Mouse (Mus musculus) spleen, postnatal 10 days (tissue): ENCODE measurements around the gene Sgk2.

Source experiments
- DNase-seq, 2 experiments: peaks; one replicate each; pipeline ENCODE4 v3.0.0; 2021 to 2022; ENCODE audit warnings: low spot score in 2 of 2

The Sgk2 gene

DNA sequence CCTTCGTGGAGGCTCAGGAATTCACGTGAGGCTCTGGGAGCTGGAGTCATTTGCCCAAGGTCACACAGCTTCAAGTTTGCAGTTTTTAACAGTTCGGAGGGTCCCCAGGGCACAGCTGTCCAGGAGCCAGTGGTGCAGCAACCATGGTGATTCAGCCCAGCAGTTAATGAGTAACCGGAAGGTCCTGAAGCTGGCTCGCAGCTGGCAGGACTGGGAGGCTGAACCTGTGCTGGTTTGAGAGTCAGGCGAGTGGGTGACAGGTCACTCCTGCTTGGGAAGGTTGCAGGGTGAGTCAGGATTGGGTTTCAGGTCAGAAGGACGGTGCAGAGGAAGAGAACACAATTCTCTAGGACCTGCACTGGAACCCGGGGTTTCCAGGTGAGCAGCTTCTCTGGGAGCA lies at the start of gene Sgk2:
TSS of gene Sgk2 (plus strand) at position 113 of the 400 bp plus-strand sequence.
- no peak for DNase-seq

DNA sequence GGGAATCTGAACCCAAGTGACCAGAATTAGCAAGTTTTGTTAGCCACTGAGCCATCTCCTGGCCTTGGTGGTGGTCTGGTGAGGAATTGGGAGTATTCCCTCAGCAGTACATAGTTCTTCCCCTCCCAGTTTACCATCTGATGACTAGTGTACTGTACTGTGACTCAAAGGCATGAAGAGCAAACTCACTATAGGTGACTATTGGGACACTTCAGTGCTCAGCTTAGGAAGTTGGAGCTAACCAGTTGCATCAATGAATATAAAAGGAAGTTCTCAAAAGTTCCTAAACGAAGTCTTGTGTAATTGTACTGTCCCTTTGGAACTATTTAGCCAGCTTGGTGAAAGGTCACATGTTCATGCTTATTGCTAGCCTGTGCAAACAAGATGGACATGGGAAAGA lies 47.6 kb upstream of the Sgk2 start:
- DNase-seq = no peak

DNA sequence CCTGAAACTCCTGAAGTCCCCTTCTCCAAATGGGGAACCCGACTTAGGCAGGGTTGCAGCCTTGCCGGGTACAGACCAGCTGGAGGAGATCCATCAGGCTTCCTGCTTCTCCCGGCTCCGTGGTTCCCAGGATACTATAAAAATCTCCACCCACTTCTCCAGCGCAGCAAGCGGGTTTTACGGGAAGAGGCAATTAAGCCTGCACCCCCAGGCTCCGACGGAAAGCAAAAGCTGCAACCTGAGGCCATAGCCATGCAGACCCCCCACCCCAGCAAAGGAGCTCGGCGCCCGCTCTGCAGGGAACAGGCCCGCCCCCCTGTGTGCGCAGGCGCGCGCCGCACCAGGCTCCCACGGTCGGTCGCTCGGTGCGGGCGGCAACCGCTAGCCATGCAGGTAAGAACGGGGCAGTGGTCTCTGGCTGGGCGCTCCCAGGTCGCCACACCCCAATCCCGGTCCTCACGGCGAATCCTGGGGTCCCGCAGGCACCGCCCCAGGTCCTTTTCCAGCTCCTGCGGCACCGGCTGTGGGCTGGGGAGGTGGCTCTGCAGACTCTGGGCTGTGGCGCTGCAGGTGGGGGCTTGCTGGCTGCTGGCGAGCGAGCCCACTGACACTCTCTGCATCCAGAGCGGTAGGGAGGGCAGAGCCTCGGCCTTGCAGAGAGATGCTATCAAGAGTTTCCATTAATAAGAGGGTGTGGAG lies 43.8 kb upstream of the Sgk2 start, which contains the start of gene L3mbtl1:
TSS of gene L3mbtl1 (plus strand) at position 325 of the 699 bp plus-strand sequence.
- DNase-seq = no peak

DNA sequence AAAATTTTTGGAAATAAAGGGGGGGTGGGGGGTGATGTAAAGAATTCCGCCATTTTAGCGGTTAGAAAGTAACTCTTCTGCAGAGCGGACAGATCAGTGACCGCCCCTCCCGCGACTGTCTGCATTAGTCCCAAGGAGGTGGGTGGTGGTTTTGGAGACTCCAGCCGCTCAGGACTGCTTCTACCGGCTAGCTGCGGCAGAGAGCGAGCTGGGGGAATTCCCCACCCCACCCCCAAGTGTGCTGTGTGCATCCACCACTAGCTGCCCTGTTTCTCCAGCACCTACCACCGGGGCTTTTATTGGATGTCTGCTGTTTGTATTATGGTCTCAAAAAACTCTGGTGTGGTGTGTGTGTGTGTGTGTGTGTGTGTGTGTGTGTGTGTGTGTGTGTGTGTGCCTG lies 43.2 kb upstream of the Sgk2 start:
- no peak for DNase-seq

- DNase-seq = no peak
Observed at GRCm38 (mm10) chr2:162946964-162947363, 40.2 kb upstream of the Sgk2 start.

DNA sequence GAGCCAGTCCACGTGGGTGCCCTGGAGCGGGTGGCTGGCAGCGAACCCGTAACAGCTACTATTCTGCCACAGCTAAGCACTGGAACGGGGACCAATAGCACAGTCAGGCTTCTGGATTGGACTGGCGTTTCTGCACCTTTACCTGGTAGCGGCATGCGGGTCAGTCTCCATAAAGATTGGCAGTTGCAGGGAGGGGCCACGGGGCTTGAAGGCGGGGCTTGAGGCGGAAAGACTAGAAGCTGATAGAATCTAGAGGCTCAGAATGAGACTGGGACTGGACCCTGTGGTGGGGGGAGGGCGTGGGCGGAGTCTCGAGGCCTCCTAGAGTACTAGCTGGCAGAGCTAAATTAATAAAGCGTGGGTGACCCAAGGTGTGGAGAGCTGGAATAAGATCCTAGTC lies 39.4 kb upstream of the Sgk2 start:
- no peak for DNase-seq

DNA sequence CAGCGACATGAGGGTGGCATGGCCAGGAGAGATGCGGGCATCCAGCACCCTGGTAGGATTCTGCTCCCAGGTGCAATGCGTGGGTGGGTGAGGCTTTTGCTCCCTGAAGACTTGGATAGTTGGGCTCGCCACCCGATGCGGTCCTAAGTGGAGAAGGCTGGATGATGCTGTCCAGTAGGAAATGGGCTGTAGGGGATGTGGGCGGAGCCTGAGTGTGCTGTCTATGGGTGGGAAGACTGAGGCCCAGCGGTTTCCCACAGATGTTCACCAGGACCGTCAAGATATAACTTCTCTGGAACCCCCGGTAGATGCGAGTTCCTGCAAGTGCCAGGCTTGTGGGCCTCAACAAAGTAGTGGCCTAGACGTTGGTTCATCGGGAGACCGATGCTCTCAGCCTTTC lies 38.9 kb upstream of the Sgk2 start:
- DNase-seq = no peak

- no peak for DNase-seq
Observed at GRCm38 (mm10) chr2:162950776-162951175, 36.4 kb upstream of the Sgk2 start.

- DNase-seq = no peak
Observed at GRCm38 (mm10) chr2:162956843-162957242, 30.3 kb upstream of the Sgk2 start.

GRCm38 (mm10) chr2:162961321-162961720 lies 25.8 kb upstream of the Sgk2 start:
- no peak for DNase-seq

GRCm38 (mm10) chr2:162966734-162967133 lies 20.4 kb upstream of the Sgk2 start:
- no peak for DNase-seq

GRCm38 (mm10) chr2:162968357-162968756 lies 18.8 kb upstream of the Sgk2 start:
- DNase-seq = peak; percentile 26 to 54

GRCm38 (mm10) chr2:162969101-162969500 lies 18.0 kb upstream of the Sgk2 start:
- no peak for DNase-seq

DNA sequence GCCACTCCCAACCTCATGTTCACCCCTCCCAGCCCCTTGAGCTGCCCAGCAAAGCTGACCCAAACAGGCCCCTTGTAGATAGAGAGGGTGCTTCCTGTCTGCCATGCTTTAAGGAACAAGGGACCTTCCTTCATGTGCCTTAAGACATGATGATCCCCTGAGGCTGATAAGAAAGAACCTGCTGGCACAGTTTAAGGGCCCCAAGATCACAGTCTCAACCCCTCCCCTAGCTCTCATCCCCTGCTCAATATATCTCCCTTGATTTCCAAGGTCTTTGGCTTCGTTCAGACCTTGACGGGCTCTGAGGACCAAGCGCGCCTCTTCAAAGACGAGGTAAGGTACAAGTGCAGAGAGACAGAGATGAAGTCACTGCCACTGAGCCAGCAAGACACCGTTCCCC lies 16.2 kb upstream of the Sgk2 start:
- DNase-seq = no peak

DNA sequence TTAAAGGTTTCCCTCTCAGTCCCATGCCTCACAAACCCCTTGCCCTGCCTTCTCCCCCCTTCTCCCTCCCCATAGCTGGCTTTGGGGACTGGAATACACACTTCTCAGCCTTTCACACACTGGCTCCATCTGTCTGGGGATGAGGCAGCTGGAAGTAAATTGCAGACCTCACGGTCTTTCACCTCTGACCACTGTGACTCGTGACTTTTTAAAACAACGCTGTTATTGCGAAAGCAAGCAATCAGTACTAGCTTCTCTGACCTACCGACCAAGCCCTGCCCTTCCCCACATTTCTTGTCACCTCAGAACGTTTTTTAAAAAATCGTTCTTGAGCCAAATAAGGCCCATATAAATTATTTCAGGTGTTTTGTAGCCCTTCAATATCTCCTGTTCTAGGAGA lies 14.4 kb upstream of the Sgk2 start:
- no peak for DNase-seq

- DNase-seq = no peak
Observed at GRCm38 (mm10) chr2:162973206-162973605, 13.9 kb upstream of the Sgk2 start.

DNA sequence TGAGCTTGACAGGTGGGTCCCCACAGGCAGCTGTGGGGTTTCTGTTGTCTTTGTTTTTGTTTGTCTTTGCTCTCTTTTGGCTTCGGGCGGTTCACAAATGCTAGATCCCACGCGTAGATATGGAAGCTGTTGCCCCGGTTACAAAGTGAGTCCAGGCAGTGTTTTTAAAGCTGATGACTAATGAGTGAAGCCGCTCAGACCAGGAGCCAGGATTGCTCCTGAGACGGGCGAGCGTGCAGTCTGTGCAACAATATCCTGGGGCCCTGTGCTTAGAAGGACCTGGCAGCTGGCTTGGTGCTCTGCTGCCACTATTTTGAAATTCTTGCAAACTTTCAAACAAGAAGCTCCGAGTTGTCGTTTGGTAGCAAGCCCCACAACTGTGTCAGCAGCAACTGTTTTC lies 13.5 kb upstream of the Sgk2 start:
- no peak for DNase-seq

DNA sequence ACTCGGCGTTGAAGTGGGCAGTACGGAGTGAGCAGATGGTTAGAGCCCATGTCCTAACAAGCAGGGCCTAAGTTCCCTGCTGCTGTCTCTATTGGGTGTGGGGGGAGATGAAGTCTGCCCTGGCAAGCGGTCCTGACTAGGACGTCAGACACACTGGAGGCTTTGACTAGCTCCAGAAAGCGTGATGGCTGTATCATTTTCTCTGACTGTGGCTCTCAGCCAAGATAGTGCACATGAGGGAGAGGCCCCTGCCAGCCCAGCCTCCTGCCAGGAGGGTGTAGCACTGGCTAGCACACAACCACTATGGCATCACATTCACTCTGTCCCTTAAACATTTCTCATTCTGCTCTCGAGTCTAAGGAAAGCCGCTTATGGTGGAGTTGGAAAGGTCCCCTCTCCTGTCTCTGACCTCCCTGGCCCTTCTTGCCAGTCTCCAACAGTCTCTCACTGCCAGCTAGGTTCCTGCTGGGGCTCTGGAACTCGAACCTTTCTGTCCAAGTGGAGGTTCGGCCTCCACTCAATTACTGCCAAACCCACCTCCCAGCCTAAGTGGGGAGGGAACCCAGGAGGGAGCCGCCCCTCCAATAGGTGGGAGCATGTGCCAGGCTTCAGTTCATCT lies 11.9 kb upstream of the Sgk2 start:
- DNase-seq = no peak

GRCm38 (mm10) chr2:162976001-162976400 lies 11.1 kb upstream of the Sgk2 start:
- DNase-seq = no peak

- DNase-seq = no peak
Observed at GRCm38 (mm10) chr2:162984381-162984780, 2.7 kb upstream of the Sgk2 start.

- no peak for DNase-seq
Observed at GRCm38 (mm10) chr2:162985923-162986322, 1.2 kb upstream of the Sgk2 start.

- DNase-seq = no peak
Observed at GRCm38 (mm10) chr2:162986764-162987163, 366 bp upstream of the Sgk2 start.

DNA sequence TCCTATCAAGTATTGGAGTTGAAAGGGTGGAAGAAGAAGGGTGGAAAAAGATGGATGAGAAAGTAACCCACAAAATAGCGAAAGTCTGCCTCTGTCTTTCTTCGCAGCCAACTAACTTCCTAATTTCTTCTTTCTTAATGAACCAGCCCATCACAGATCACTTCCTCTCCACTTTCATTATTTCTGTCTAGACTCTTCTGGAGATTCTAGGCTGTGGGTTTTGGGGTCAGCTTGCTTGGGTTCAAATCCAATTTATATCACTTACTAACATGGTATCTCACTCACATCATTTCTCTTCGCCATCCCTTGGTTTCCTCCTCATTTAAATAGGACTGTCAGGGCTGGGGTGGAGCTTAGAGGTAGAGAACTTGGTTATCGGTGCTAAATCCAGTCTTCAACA lies 1.1 kb downstream of the Sgk2 start:
- DNase-seq = no peak
